In genomic region chr11:115518693-115519092, GRCm38 (mm10) we compare ENCODE assay signal across 20 mouse cellular contexts. TPM values are rescaled to one million over a fixed set of nuclear protein-coding genes. Genes with fewer than 3 reads are reported as not detected.
A peak's percentile ranks its signal among the peaks of the same experiment; 100 is the strongest.
DNase-seq lines count a peak whose midpoint lies in the region; ATAC-seq lines count a peak whose summit lies in the region.
"Had no signal": no experiment of that assay in that cellular context is flagged by ENCODE, and none has a peak within 500 bp of the region (broad histone marks: within the 10 kb centered on the region; RNA-seq: fewer than 3 reads in every experiment).

No protein-coding gene starts in this region.

- no peak for ATAC-seq in heart, embryonic 16.5 days (replicated peaks; ENCODE audit: extremely low read depth, insufficient read depth, low FRiP score)
- no peak for ATAC-seq in limb, embryonic 12.5 days (ENCODE audit: insufficient number of reproducible peaks, insufficient read depth, low FRiP score, low TSS enrichment, low read depth)
- ATAC-seq: forebrain, postnatal 0 days; inflammation-experienced regulatory T-cells, adult 6 months had no signal

- peak; percentile 32 for DNase-seq in cerebellum, adult 8-10 months
- no peak for DNase-seq in cerebellum, adult 11-12 months
- DNase-seq in heart, postnatal 25 days (ENCODE audit: low spot score), result no peak
- no peak for DNase-seq in limb, embryonic 10.5 days (ENCODE audit: low spot score)
- DNase-seq in cerebellum, postnatal 25 days, result peak; percentile 49 to 61
- no peak for DNase-seq in urinary bladder, postnatal 14 days (ENCODE audit: low spot score)
- DNase-seq: adrenal gland, postnatal 36 days; B cell, adult 2 months; forebrain, postnatal 0 days; gastrocnemius, postnatal 36 days; kidney, adult 8-10 months; kidney, postnatal 4 days; lung, adult 2 months; lung, postnatal 36 days; thymus, postnatal 4 days had no signal

- peak overlapping the region; percentile 48 for H3K9ac ChIP-seq in heart, embryonic 16.5 days (ENCODE audit: low read length)
- H3K9ac ChIP-seq in limb, embryonic 12.5 days (replicated peaks), result no peak overlapping the region
- H3K9ac ChIP-seq: forebrain, postnatal 0 days had no signal

- no peak overlapping the region for H3K4me2 ChIP-seq in heart, embryonic 16.5 days (ENCODE audit: low read depth, low read length)
- no peak overlapping the region for H3K4me2 ChIP-seq in limb, embryonic 12.5 days
- H3K4me2 ChIP-seq: liver, embryonic 11.5 days had no signal

- H3K27me3 ChIP-seq in heart, embryonic 16.5 days (ENCODE audit: control insufficient read depth, insufficient read depth, low read length), result no peaks in the 10 kb centered on the region
- no peaks in the 10 kb centered on the region for H3K27me3 ChIP-seq in limb, embryonic 12.5 days
- no peaks in the 10 kb centered on the region for H3K27me3 ChIP-seq in limb, embryonic 10.5 days (ENCODE audit: low read depth, poor library complexity, severe bottlenecking)

- H3K27ac ChIP-seq in heart, embryonic 16.5 days (ENCODE audit: low read length), result peak overlapping the region; percentile 56
- 0 out of 2 replicates have a peak overlapping the region, but pooled peaks have one; percentile 35 for H3K27ac ChIP-seq in limb, embryonic 12.5 days
- no peak overlapping the region for H3K27ac ChIP-seq in limb, embryonic 10.5 days
- H3K27ac ChIP-seq: heart, embryonic 10.5 days had no signal

- peaks cover 19% of the 10 kb centered on the region for H3K4me1 ChIP-seq in heart, embryonic 16.5 days (ENCODE audit: control insufficient read depth, insufficient read depth, low read length)
- no peaks in the 10 kb centered on the region for H3K4me1 ChIP-seq in limb, embryonic 12.5 days (replicated peaks)
- peaks cover 10% of the 10 kb centered on the region for H3K4me1 ChIP-seq in limb, embryonic 10.5 days

- H3K4me3 ChIP-seq in heart, embryonic 16.5 days (ENCODE audit: low read length), result no peak overlapping the region
- no peak overlapping the region for H3K4me3 ChIP-seq in limb, embryonic 12.5 days (replicated peaks)
- no peak overlapping the region for H3K4me3 ChIP-seq in limb, embryonic 10.5 days
- H3K4me3 ChIP-seq: heart, embryonic 10.5 days had no signal

- 50% methylated on average over 9 of the region's 9 CpGs for WGBS in heart, embryonic 16.5 days
- WGBS in limb, embryonic 12.5 days, result 54% methylated on average over 9 of the region's 9 CpGs
- 69% methylated on average over 9 of the region's 9 CpGs for WGBS in limb, embryonic 10.5 days

- intact Hi-C loops in heart, postnatal 25 days (cut with DNase I), result no loop called here

- H3K9me3 ChIP-seq in heart, embryonic 16.5 days (replicated peaks; ENCODE audit: control insufficient read depth, low read length), result no peaks in the 10 kb centered on the region
- no peaks in the 10 kb centered on the region for H3K9me3 ChIP-seq in limb, embryonic 12.5 days
- no peaks in the 10 kb centered on the region for H3K9me3 ChIP-seq in limb, embryonic 10.5 days (replicated peaks)
- H3K9me3 ChIP-seq: heart, embryonic 10.5 days had no signal

- H3K36me3 ChIP-seq in heart, embryonic 16.5 days (ENCODE audit: control insufficient read depth, insufficient read depth), result peaks cover 3% of the 10 kb centered on the region; the same call in 1 of the 2 replicates
- H3K36me3 ChIP-seq in limb, embryonic 12.5 days, result peaks cover 21% of the 10 kb centered on the region
- peaks cover 27% of the 10 kb centered on the region for H3K36me3 ChIP-seq in limb, embryonic 10.5 days

RNA-seq across cellular contexts. Expression of gene Jpt1, which starts 4.5 kb away (rescaled TPM):
- 523 and 525 TPM in 2 replicates for polyA plus RNA-seq in heart, embryonic 16.5 days (2015; fragmentation: Nextera tagmentation; extraction: Ambion mirVana)
- total RNA-seq in heart, postnatal 25 days (2021), result 100 to 1,000 TPM; 121 to 135 TPM
- polyA plus RNA-seq in limb, embryonic 12.5 days (2016; fragmentation: Nextera tagmentation; extraction: Ambion mirVana), result 512 and 557 TPM in 2 replicates
- polyA plus RNA-seq in limb, embryonic 10.5 days (2016; fragmentation: Nextera tagmentation; extraction: Ambion mirVana), result 483 and 492 TPM in 2 replicates

RNA-seq across cellular contexts. Expression of gene Sumo2, which starts 17.4 kb away (rescaled TPM):
- 556 and 599 TPM in 2 replicates for polyA plus RNA-seq in heart, embryonic 16.5 days (2015; fragmentation: Nextera tagmentation; extraction: Ambion mirVana)
- total RNA-seq in heart, postnatal 25 days (2021), result 100 to 1,000 TPM; 165 to 177 TPM
- 1,335 and 1,406 TPM in 2 replicates for polyA plus RNA-seq in limb, embryonic 12.5 days (2016; fragmentation: Nextera tagmentation; extraction: Ambion mirVana)
- 1,406 and 1,458 TPM in 2 replicates for polyA plus RNA-seq in limb, embryonic 10.5 days (2016; fragmentation: Nextera tagmentation; extraction: Ambion mirVana)

RNA-seq across cellular contexts. Expression of gene Nt5c, which starts 27.0 kb away (rescaled TPM):
- polyA plus RNA-seq in heart, embryonic 16.5 days (2015; fragmentation: Nextera tagmentation; extraction: Ambion mirVana), result 60.1 and 64.9 TPM in 2 replicates
- total RNA-seq in heart, postnatal 25 days (2021), result 10 to 100 TPM; 13.9 to 14.9 TPM
- polyA plus RNA-seq in limb, embryonic 12.5 days (2016; fragmentation: Nextera tagmentation; extraction: Ambion mirVana), result 66.2 and 78.2 TPM in 2 replicates
- 66.2 and 83.5 TPM in 2 replicates for polyA plus RNA-seq in limb, embryonic 10.5 days (2016; fragmentation: Nextera tagmentation; extraction: Ambion mirVana)

RNA-seq across cellular contexts. Expression of gene Armc7, which starts 43.2 kb away (rescaled TPM):
- 5.4 and 6.2 TPM in 2 replicates for polyA plus RNA-seq in heart, embryonic 16.5 days (2015; fragmentation: Nextera tagmentation; extraction: Ambion mirVana)
- total RNA-seq in heart, postnatal 25 days (2021), result 1 to 10 TPM; 1.4 to 2.3 TPM
- polyA plus RNA-seq in limb, embryonic 12.5 days (2016; fragmentation: Nextera tagmentation; extraction: Ambion mirVana), result 7.5 and 9.6 TPM in 2 replicates
- 7.0 and 9.9 TPM in 2 replicates for polyA plus RNA-seq in limb, embryonic 10.5 days (2016; fragmentation: Nextera tagmentation; extraction: Ambion mirVana)

RNA-seq across cellular contexts. Expression of gene Nup85, which starts 45.5 kb away (rescaled TPM):
- polyA plus RNA-seq in heart, embryonic 16.5 days (2015; fragmentation: Nextera tagmentation; extraction: Ambion mirVana), result 107 and 117 TPM in 2 replicates
- total RNA-seq in heart, postnatal 25 days (2021), result 10 to 100 TPM; 20.4 to 25.1 TPM
- 211 and 212 TPM in 2 replicates for polyA plus RNA-seq in limb, embryonic 12.5 days (2016; fragmentation: Nextera tagmentation; extraction: Ambion mirVana)
- polyA plus RNA-seq in limb, embryonic 10.5 days (2016; fragmentation: Nextera tagmentation; extraction: Ambion mirVana), result 257 and 275 TPM in 2 replicates

Comparison
In these comparisons a context has a peak if more than half of its experiments do, and no peak if none do; other contexts are left out.
1. DNase-seq: peak in cerebellum, adult 8-10 months (single experiment) and cerebellum, postnatal 25 days (2 of 2); none in cerebellum, adult 11-12 months (single experiment), heart, postnatal 25 days (single experiment), limb, embryonic 10.5 days (single experiment) and urinary bladder, postnatal 14 days (single experiment).